Mouse (Mus musculus): ENCODE results near the gene Dync1i1. TPM values are rescaled to one million over a fixed set of nuclear protein-coding genes. Genes with fewer than 3 reads are reported as not detected.

The Dync1i1 gene
- polyA plus RNA-seq, 1 experiment from 2014 or later = 3.7 TPM

DNA sequence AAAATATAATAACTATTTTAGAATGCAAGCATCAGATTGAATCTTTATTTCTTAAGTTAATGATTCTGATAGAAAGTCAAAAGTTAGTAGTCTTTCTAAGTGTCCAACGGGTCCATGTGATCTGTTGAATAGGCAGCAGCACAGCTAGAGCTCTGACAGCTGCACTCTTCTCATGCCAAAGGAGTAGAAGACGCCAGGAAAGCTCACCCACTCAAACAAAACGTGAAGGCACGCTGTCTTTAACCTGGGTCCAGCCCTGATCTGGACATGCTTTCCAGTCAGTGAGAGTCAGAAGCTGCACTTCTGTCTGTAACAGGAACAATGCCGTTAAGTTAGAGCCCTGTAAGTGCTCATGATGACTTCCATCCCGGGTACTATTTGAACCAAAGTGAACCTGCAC, 56.3 kb downstream of the Dync1i1 start:
- 76% methylated on average over 6 of the region's 6 CpGs for WGBS
- H3K36me3 ChIP-seq = no peaks in the 10 kb centered on the region
- no peak for ATAC-seq (replicated peaks; ENCODE audit: low FRiP score)
- no peaks in the 10 kb centered on the region for H3K4me1 ChIP-seq
- no peak overlapping the region for H3K4me2 ChIP-seq
- H3K9me3 ChIP-seq (replicated peaks) = no peaks in the 10 kb centered on the region
- no peak overlapping the region for H3K27ac ChIP-seq
- H3K9ac ChIP-seq = no peak overlapping the region
- H3K4me3 ChIP-seq (replicated peaks) = no peak overlapping the region
- no peaks in the 10 kb centered on the region for H3K27me3 ChIP-seq

DNA sequence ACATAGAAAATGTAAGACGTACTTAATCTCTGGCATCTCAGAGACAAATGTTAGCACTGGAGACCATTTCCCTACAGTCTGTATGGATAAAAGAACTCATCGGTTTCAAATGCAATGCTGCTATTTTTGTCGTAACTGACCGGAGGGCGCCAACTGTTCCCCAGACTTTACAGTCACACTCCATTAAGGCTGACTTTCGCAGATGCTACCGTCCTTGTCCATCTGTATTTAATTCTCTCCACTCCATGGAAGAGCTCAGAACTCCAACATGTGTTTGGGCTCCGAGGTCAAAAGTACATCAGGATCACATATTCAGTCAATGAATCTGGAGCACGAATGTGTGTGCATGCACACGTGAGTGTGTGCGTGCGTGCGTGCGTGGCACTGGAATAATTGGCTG, 58.4 kb downstream of the Dync1i1 start:
- Histone ChIP-seq H3K9ac (no peak overlapping the region), H3K27ac (no peak overlapping the region), H3K4me2 (no peak overlapping the region), H3K36me3 (no peaks in the 10 kb centered on the region), H3K4me3 (replicated peaks) (no peak overlapping the region), H3K27me3 (no peaks in the 10 kb centered on the region), H3K4me1 (no peaks in the 10 kb centered on the region), H3K9me3 (replicated peaks) (no peaks in the 10 kb centered on the region)
- no peak for ATAC-seq (replicated peaks; ENCODE audit: low FRiP score)
- 86% methylated on average over 14 of the region's 14 CpGs for WGBS

DNA sequence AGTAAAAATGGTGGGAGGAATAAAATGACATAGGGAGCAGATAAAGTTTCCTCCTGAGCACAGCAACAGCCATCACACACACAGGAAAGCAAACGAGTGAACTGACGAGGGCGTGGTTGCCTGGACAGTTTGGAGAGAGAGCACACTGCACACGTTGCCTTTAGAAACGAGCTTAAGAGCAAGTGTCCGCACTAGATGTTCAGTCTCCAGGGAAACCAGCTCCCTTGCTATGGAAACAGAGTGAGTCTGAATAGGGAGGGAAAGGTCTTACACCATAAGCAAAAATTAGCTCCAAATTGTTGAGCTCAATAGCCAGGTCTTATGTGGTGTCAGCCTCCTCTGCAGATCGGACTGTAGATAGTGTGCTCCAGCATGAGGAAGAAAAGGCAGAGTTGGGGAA, 65.2 kb downstream of the Dync1i1 start:
- 67% methylated on average over 7 of the region's 7 CpGs for WGBS
- no peak for ATAC-seq (replicated peaks; ENCODE audit: low FRiP score)
- Histone ChIP-seq H3K4me2 (no peak overlapping the region), H3K4me1 (no peaks in the 10 kb centered on the region), H3K27ac (no peak overlapping the region), H3K27me3 (no peaks in the 10 kb centered on the region), H3K4me3 (replicated peaks) (no peak overlapping the region), H3K9me3 (replicated peaks) (no peaks in the 10 kb centered on the region), H3K9ac (no peak overlapping the region), H3K36me3 (no peaks in the 10 kb centered on the region)

DNA sequence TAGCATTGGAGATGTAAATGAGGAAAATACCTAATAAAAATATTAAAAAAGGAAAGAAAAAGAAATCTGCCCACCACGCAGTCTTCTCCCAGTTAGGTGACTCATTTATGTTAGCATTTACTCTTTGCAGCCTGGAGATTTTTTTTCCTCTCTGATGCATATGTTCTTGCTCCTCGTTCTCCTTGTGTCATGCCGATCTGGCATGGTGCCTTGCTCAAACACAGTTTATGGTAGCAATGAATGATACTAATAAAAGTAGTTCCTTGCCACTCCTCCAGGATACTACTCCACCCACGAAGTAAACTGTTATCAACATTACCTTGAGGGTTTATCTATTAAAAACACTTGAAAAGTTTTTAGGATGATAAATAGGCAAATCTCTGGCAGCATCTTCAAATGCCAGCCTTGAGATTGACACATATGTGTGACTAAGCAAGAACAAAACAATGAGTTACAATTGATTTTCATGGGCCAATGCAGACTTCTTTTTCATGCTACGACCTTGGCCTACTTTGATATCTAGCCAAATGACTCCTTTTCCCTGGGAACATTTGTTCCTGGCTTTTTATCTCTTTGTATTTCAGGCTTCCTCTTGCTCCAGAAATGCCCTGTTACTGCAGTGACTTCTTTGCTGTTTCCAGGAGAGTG, 68.8 kb downstream of the Dync1i1 start:
- H3K4me3 ChIP-seq (replicated peaks) = no peak overlapping the region
- H3K9ac ChIP-seq = no peak overlapping the region
- no peak for ATAC-seq (replicated peaks; ENCODE audit: low FRiP score)
- no peak overlapping the region for H3K4me2 ChIP-seq
- H3K9me3 ChIP-seq (replicated peaks) = no peaks in the 10 kb centered on the region
- no peaks in the 10 kb centered on the region for H3K27me3 ChIP-seq
- H3K4me1 ChIP-seq = no peaks in the 10 kb centered on the region
- no peak overlapping the region for H3K27ac ChIP-seq
- no peaks in the 10 kb centered on the region for H3K36me3 ChIP-seq
- 55% methylated on average over 5 of the region's 5 CpGs for WGBS

DNA sequence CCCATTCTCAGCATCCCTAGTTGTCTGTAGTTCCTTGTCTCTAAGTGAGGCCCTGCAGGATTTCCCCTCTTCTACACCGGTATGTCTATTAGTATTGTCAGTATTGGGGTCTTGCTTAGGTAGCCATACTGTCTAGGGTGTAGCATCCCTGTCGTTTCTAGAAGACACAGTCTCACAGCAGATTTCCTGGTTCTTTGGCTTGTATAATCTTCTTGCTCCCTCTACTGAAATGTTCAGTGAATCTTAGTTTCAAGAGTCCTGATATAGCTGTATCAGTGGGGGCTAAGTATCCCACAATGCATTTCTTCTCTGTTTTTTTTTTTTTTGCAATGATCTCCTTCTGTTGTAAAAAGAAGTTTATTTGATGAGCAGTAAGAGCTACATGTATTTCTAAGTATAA, 69.9 kb downstream of the Dync1i1 start:
- Histone ChIP-seq H3K4me3 (replicated peaks) (no peak overlapping the region), H3K4me1 (no peaks in the 10 kb centered on the region), H3K27me3 (no peaks in the 10 kb centered on the region), H3K9ac (no peak overlapping the region), H3K4me2 (no peak overlapping the region), H3K27ac (no peak overlapping the region), H3K9me3 (replicated peaks) (no peaks in the 10 kb centered on the region), H3K36me3 (no peaks in the 10 kb centered on the region)
- ATAC-seq (replicated peaks; ENCODE audit: low FRiP score) = no peak
- WGBS = 77% methylated on average over 2 of the region's 2 CpGs

DNA sequence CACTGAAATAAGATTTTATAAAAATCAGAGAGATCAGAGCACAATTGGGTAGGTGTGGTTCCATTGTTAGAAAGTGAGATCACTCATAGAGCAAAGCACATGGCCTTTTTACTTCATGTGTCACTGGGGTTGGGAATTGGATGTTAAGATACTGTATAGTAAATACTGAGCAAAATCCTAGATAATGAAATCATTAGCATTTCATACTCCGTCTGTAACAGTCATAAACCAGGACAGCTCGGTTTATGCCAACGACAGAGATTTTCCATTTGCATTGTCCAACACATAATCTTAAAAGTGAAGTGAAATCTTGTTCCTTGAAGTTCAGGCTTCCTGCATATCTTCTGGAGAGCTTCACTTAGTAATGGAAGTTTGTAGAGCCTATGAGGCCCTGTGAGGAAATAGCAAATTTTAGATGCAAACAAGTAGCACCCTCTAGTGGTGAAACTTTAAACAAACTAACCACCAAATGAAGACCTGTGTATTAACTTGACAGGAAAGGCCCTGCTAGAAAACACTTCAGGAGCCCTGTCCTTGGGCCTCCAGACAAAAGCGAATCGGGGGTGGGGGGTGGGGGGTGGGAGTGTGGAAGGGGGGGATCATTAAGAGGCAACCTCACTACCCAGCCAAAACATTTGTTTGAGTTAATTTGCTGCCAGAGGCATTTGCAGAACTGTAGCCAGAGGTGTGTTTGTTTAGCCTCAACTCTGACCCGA, 76.8 kb downstream of the Dync1i1 start:
- Histone ChIP-seq H3K9ac (no peak overlapping the region), H3K36me3 (no peaks in the 10 kb centered on the region), H3K4me3 (replicated peaks) (no peak overlapping the region), H3K9me3 (replicated peaks) (no peaks in the 10 kb centered on the region), H3K27ac (no peak overlapping the region), H3K4me2 (no peak overlapping the region), H3K27me3 (no peaks in the 10 kb centered on the region), H3K4me1 (peaks cover 10% of the 10 kb centered on the region; the same call in 1 of the 2 replicates)
- peak; percentile 88 for ATAC-seq (replicated peaks; ENCODE audit: low FRiP score)
- 42% methylated on average over 6 of the region's 6 CpGs for WGBS

DNA sequence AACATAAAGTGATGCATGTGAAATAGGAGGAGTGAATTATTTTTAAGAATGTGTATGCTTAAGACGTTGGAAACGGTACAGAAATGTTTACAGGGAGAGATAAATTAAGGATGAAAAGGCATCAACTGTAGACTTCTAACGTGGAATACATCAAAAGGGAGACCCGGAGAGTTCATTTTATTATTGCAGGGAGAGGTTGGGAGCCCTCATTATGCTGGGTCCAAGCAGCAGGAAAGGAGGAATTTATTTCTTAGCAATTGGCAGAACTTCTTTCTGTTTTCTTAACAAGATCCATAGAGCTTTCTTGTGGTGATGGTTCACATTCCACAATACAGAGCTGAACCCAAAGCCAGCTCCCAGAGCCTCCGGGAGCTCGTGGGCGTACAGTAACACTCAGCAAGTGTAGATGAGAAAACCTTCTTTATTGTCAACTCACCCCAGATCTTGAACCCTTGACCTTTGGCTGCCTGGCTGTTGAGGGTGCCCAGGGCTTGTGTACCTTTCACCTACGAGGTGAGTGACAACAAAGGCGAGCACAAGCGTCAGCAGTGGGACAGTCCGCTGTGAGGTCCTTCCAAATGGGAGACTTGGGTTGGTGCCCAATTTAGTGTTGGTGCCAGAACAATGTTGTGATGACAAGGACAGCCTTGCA, 77.5 kb downstream of the Dync1i1 start:
- WGBS = 47% methylated on average over 11 of the region's 11 CpGs
- Histone ChIP-seq H3K4me2 (no peak overlapping the region), H3K36me3 (no peaks in the 10 kb centered on the region), H3K4me3 (replicated peaks) (no peak overlapping the region), H3K27ac (peak overlapping the region; percentile 54; the same call in 1 of the 2 replicates), H3K9ac (no peak overlapping the region), H3K9me3 (replicated peaks) (no peaks in the 10 kb centered on the region), H3K27me3 (no peaks in the 10 kb centered on the region), H3K4me1 (peaks cover 13% of the 10 kb centered on the region; the same call in 1 of the 2 replicates)
- peak; percentile 82 for ATAC-seq (replicated peaks; ENCODE audit: low FRiP score)

DNA sequence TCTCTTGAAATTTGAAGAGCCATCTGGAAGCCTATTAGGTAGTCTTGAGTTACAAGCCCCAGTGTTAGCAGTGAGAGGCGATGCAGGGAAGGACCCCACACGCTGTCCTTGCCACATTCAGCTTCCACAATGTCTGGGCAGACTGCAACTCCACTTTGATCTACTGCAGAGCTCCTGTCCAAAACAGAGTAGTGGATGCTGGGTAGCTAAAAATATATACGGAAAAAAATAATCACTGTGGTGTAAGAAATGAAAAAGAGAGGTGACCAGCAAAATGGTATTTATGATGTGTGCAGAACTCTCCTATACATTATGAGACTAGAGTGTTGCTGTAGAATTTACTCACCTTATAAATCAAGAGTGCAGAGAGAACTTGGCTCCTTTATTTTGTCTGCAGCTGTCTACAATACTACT, 82.6 kb downstream of the Dync1i1 start:
- H3K4me3 ChIP-seq (replicated peaks) = no peak overlapping the region
- no peak for ATAC-seq (replicated peaks; ENCODE audit: low FRiP score)
- whole genome bisulfite sequencing = 23% methylated on average over 3 of the region's 3 CpGs
- H3K9ac ChIP-seq = no peak overlapping the region
- H3K4me2 ChIP-seq = no peak overlapping the region
- peaks cover 17% of the 10 kb centered on the region; the same call in 1 of the 2 replicates for H3K4me1 ChIP-seq
- no peak overlapping the region for H3K27ac ChIP-seq
- no peaks in the 10 kb centered on the region for H3K36me3 ChIP-seq
- no peaks in the 10 kb centered on the region for H3K9me3 ChIP-seq (replicated peaks)
- no peaks in the 10 kb centered on the region for H3K27me3 ChIP-seq

DNA sequence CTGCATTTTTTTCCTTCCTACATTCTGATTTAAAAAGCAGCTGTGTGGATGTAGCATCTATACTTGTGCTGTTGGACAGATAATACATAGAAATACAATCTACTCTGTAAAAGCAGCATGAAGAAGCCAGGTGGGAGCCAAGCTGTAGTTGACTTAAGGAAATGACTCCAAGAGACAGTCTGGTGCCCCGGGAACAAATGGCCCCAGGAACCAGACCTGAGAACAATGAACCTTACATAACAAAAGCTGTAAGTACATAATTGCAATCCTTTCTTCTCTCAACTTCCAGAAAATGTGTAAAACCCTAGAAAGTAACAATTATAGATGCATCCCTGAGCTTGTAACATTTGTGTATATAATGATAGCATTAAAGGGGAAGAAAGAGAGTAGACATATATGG, 86.6 kb downstream of the Dync1i1 start:
- Histone ChIP-seq H3K4me3 (replicated peaks) (no peak overlapping the region), H3K36me3 (no peaks in the 10 kb centered on the region), H3K4me2 (no peak overlapping the region), H3K9ac (no peak overlapping the region), H3K27ac (no peak overlapping the region), H3K9me3 (replicated peaks) (no peaks in the 10 kb centered on the region), H3K4me1 (0 out of 2 replicates have a peak, but pooled peaks cover 7% of the 10 kb centered on the region), H3K27me3 (no peaks in the 10 kb centered on the region)
- WGBS = 57% methylated on average over 1 of the region's 1 CpGs
- ATAC-seq (replicated peaks; ENCODE audit: low FRiP score) = no peak

DNA sequence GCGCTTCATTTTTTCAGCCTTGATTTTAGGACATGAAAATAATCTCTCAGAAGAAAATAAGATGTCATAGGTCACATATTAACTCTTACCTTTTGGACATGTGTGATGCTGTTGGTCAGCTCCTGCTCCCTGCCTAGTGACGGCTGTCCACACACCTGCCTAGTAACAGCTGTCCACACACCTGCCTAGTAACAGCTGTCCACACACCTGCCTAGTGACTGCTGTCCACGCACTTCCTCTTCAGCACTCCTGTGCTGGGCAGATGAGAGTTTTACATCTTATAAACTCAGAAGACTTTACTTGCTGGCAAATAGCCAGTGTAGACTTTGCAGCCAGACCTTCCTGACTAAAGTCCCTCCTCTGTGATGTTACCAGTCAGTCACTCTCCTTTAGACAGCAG, 94.2 kb downstream of the Dync1i1 start:
- Histone ChIP-seq H3K9ac (no peak overlapping the region), H3K4me2 (no peak overlapping the region), H3K27ac (no peak overlapping the region), H3K9me3 (replicated peaks) (no peaks in the 10 kb centered on the region), H3K4me1 (no peaks in the 10 kb centered on the region), H3K27me3 (no peaks in the 10 kb centered on the region), H3K4me3 (replicated peaks) (no peak overlapping the region), H3K36me3 (no peaks in the 10 kb centered on the region)
- whole genome bisulfite sequencing = 82% methylated on average over 3 of the region's 3 CpGs
- no peak for ATAC-seq (replicated peaks; ENCODE audit: low FRiP score)

DNA sequence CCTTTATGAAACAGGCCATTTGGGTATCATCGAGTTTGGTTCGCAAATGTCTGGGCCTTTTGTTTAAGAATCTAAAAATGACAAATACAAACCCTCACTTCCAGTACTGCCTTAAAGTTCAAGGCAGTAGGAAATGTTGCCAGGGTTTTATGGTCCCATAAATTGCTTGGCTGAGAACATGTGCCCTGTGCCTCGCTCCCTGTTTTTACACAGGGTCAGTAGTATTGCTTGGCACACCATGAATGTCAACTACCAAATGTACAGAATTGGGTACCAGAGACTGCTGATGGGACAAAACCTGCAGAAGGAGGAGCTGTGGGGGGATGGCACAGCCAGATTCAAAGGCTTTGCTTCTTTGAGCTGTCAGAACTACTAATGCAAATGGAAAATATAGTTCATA, 100.0 kb downstream of the Dync1i1 start:
- Histone ChIP-seq H3K4me2 (no peak overlapping the region), H3K9me3 (replicated peaks) (no peaks in the 10 kb centered on the region), H3K4me3 (replicated peaks) (no peak overlapping the region), H3K27ac (no peak overlapping the region), H3K9ac (no peak overlapping the region), H3K4me1 (peaks cover 10% of the 10 kb centered on the region; the same call in 1 of the 2 replicates), H3K36me3 (no peaks in the 10 kb centered on the region), H3K27me3 (no peaks in the 10 kb centered on the region)
- ATAC-seq (replicated peaks; ENCODE audit: low FRiP score) = no peak
- WGBS = 63% methylated on average over 3 of the region's 3 CpGs

DNA sequence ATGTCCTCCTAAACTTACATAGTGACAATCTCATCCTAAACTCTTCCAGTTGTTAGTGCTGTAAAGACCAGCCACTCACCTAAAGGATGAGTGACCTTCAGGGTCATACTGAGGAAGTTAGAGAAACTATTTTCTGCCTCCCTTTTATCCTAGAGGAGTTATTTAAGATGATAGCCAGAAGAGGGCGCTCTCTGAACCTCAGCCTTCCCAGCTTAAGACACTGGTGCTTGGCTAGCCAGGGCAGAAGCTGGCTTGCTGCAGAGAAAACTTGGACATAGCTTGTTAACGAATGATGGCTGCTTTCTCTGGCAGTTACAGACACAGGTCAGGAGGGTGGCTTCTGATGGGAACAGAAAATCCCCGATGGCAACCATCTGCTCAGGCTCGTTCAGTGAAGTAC, 101.6 kb downstream of the Dync1i1 start:
- 52% methylated on average over 4 of the region's 4 CpGs for whole genome bisulfite sequencing
- Histone ChIP-seq H3K4me2 (no peak overlapping the region), H3K9ac (no peak overlapping the region), H3K27me3 (no peaks in the 10 kb centered on the region), H3K9me3 (replicated peaks) (no peaks in the 10 kb centered on the region), H3K4me1 (peaks cover 10% of the 10 kb centered on the region; the same call in 1 of the 2 replicates), H3K4me3 (replicated peaks) (no peak overlapping the region), H3K36me3 (no peaks in the 10 kb centered on the region), H3K27ac (no peak overlapping the region)
- ATAC-seq (replicated peaks; ENCODE audit: low FRiP score) = no peak
